Mouse (Mus musculus): ENCODE measurements at regions not wholly inside any gene's neighbourhood (a gene's known extent, or its start where the extent isn't known, plus 50 kb on each side); places are given as distances from the start of the nearest gene placed in this dataset.

DNA sequence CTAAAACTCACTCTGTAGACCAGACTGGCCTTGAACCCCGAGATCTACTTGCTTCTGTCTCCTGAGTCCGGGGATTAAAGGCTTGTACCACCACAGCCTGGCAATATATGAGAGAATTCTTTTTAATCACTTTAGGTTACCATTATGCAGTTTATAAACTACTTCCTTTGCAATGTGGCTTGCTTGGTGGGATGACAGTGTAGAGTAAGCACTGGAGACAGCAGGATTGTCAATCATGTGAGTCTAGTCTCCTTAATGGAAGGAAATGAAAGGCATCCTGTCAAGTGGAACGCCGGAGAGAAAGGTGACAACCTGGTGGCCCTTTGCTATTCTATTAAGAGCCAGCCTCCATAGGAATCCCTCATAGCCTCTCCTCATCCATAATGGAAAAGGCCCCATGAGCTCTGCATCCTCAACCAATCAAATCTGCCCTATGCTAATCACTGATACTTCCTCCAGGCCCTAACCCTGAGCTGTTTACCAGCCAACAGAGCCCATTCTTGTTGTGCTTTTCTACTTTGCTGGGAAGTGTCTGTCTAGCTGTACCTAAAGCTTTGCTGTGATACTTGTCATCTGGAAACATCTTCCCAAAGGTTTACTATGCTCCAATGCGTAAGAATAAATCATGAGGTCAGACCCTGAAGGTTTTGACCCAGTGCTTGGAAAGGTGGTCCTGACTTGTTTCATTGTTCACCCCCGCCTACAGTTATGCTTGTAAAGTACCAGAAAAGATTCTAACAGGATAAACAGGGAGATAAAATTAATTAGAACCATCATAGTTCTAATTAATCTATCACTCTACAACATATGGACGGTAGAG lies 130.0 kb upstream of the Bank1 start:
- no peak overlapping the region for H3K4me3 ChIP-seq (ENCODE audit: insufficient read depth, poor library complexity, severe bottlenecking)
- TF ChIP-seq FOSL1 (IDR thresholded peaks at IDR 0.05; ENCODE audit: insufficient read depth, low read length, poor library complexity, severe bottlenecking) (no peak), CTCF (IDR thresholded peaks at IDR 0.05; ENCODE audit: control insufficient read depth, insufficient read depth, insufficient read length) (no peak), CEBPB (IDR thresholded peaks at IDR 0.05; ENCODE audit: low read depth) (no peak), MYOG (IDR thresholded peaks at IDR 0.05; ENCODE audit: control insufficient read depth, extremely low read depth, insufficient read length) (no peak), USF1 (IDR thresholded peaks at IDR 0.05; ENCODE audit: low read depth) (no peak)
- H3K79me2 ChIP-seq (ENCODE audit: control insufficient read depth, insufficient read depth), result no peaks in the 10 kb centered on the region
- no peak overlapping the region for H3ac ChIP-seq (ENCODE audit: control insufficient read depth, insufficient read length, low read depth)
- H3K79me3 ChIP-seq (ENCODE audit: low read depth), result no peaks in the 10 kb centered on the region
- H3K27me3 ChIP-seq (ENCODE audit: control insufficient read depth, insufficient read depth, insufficient read length), result no peaks in the 10 kb centered on the region
- no peaks in the 10 kb centered on the region for H3K36me3 ChIP-seq (ENCODE audit: control insufficient read depth, insufficient read depth)

DNA sequence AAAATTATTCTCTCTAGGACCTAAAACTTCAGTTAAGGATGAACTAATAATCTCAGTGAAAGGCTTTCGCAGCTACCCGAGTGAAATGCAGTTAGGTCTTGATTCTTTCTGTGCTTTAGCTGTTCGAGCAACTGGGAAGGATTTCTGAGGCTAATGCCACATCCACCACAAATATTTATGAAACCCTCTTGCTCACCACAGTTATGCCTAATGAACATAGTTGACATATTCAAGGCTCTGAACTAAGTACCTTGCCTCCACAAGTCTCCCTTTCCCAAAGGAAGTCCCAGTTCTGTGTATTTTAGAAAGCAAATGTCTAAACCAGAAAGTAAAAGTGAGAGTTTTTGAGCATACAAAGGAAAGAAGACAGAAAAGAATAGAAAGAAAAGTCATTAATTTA lies 129.1 kb upstream of the Bank1 start:
- Histone ChIP-seq H3K4me3 (ENCODE audit: insufficient read depth, poor library complexity, severe bottlenecking) (no peak overlapping the region), H3K79me3 (ENCODE audit: low read depth) (no peaks in the 10 kb centered on the region), H3ac (ENCODE audit: control insufficient read depth, insufficient read length, low read depth) (no peak overlapping the region), H3K79me2 (ENCODE audit: control insufficient read depth, insufficient read depth) (no peaks in the 10 kb centered on the region), H3K27me3 (ENCODE audit: control insufficient read depth, insufficient read depth, insufficient read length) (no peaks in the 10 kb centered on the region), H3K36me3 (ENCODE audit: control insufficient read depth, insufficient read depth) (no peaks in the 10 kb centered on the region)
- no peak for TF ChIP-seq FOSL1 (IDR thresholded peaks at IDR 0.05; ENCODE audit: insufficient read depth, low read length, poor library complexity, severe bottlenecking)
- no peak for TF ChIP-seq CEBPB (IDR thresholded peaks at IDR 0.05; ENCODE audit: low read depth)
- TF ChIP-seq MAX (IDR thresholded peaks at IDR 0.05), result no peak
- no peak for TF ChIP-seq MYOD1 (IDR thresholded peaks at IDR 0.05; ENCODE audit: control insufficient read depth, insufficient read length, low read depth)
- TF ChIP-seq MYOG (IDR thresholded peaks at IDR 0.05; ENCODE audit: control insufficient read depth, extremely low read depth, insufficient read length), result no peak
- no peak for TF ChIP-seq USF1 (IDR thresholded peaks at IDR 0.05; ENCODE audit: low read depth)

DNA sequence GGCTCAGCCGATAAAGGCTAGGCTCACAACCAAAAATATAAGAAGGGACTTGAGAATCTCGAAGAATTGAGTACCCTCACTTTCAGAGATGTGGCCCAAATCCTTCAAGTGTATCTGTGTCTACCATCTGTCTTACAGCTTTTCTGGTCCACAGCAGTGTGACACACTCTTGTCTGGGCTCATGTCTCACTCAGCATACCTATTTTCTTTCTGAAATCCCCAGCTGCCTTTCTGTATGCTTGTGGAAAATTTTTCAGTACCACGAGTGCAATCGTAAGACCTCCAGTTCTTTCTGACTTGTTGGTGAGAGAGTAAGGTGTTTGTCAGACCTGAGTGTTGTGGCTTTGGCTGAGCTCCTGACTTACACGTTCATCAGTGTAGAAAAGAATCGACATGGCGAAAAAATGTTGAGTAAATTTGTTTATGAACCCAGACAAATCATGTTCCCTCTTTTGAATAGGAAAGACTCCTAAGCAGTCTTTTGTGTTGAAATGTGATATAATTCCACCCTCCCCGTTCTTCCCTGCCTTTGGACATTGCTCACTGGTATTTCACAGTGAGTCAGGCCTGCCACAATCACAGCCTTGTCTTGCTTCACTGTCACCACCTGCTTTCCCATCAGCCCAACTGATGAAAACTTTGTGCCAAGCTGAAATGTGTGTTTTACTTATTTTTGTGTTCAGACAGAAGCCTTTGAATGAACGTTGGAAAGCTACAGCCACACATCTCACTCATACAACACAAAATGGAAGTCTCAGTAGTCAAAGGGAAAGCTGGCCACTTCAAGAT lies 125.3 kb upstream of the Bank1 start:
- H3K27me3 ChIP-seq (ENCODE audit: control insufficient read depth, insufficient read depth, insufficient read length), result no peaks in the 10 kb centered on the region

DNA sequence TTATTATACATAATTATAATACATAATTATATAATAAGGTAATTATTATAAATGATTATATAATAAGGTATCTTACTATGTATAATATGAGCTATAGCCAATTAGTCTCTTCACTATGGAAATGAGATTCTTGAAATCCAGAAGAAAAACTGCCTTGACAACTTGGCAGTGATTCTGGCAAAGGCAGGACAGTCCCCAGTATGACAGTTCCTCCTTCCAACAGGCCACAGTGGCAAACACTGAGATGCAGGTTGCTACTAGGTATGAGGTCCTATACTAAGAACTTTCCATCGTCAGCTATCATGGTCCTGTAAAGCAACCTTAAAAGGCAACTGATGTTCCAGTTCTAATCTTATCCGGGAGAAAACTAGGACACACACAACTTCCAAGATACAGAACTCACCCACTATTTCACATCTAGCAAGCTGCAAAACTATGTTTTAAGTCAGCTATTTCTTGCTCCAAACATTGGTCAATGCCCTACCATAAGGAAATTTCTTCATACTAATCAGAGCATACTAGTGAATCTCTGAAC lies 124.6 kb upstream of the Bank1 start:
- Histone ChIP-seq H3K79me2 (ENCODE audit: control insufficient read depth, insufficient read depth) (no peaks in the 10 kb centered on the region), H3K36me3 (ENCODE audit: control insufficient read depth, insufficient read depth) (no peaks in the 10 kb centered on the region), H3K27me3 (ENCODE audit: control insufficient read depth, insufficient read depth, insufficient read length) (no peaks in the 10 kb centered on the region), H3K4me3 (ENCODE audit: insufficient read depth, poor library complexity, severe bottlenecking) (no peak overlapping the region), H3ac (ENCODE audit: control insufficient read depth, insufficient read length, low read depth) (no peak overlapping the region), H3K79me3 (ENCODE audit: low read depth) (no peaks in the 10 kb centered on the region)
- TF ChIP-seq MYOD1 (IDR thresholded peaks at IDR 0.05; ENCODE audit: control insufficient read depth, insufficient read length, low read depth), result no peak
- TF ChIP-seq MYOG (IDR thresholded peaks at IDR 0.05; ENCODE audit: control insufficient read depth, extremely low read depth, insufficient read length), result no peak
- no peak for TF ChIP-seq MAX (IDR thresholded peaks at IDR 0.05)
- no peak for TF ChIP-seq CTCF (IDR thresholded peaks at IDR 0.05; ENCODE audit: control insufficient read depth, insufficient read depth, insufficient read length)
- no peak for TF ChIP-seq USF1 (IDR thresholded peaks at IDR 0.05; ENCODE audit: low read depth)
- TF ChIP-seq CEBPB (IDR thresholded peaks at IDR 0.05; ENCODE audit: low read depth), result no peak

More for the DNA sequence above, 125.3 kb upstream of the Bank1 start:
- no peaks in the 10 kb centered on the region for H3K79me3 ChIP-seq (ENCODE audit: low read depth)
- H3K4me3 ChIP-seq (ENCODE audit: insufficient read depth, poor library complexity, severe bottlenecking), result no peak overlapping the region
- no peaks in the 10 kb centered on the region for H3K79me2 ChIP-seq (ENCODE audit: control insufficient read depth, insufficient read depth)
- no peak overlapping the region for H3ac ChIP-seq (ENCODE audit: control insufficient read depth, insufficient read length, low read depth)
- TF ChIP-seq MYOG (IDR thresholded peaks at IDR 0.05; ENCODE audit: control insufficient read depth, extremely low read depth, insufficient read length), result no peak
- TF ChIP-seq CEBPB (IDR thresholded peaks at IDR 0.05; ENCODE audit: low read depth), result peak; percentile 77
- peak; percentile 24 for TF ChIP-seq FOSL1 (IDR thresholded peaks at IDR 0.05; ENCODE audit: insufficient read depth, low read length, poor library complexity, severe bottlenecking)
- peak; percentile 43 for TF ChIP-seq MAX (IDR thresholded peaks at IDR 0.05)
- no peak for TF ChIP-seq USF1 (IDR thresholded peaks at IDR 0.05; ENCODE audit: low read depth)
- TF ChIP-seq CTCF (IDR thresholded peaks at IDR 0.05; ENCODE audit: control insufficient read depth, insufficient read depth, insufficient read length), result no peak
- peak; percentile 82 for TF ChIP-seq MYOD1 (IDR thresholded peaks at IDR 0.05; ENCODE audit: control insufficient read depth, insufficient read length, low read depth)
- no peaks in the 10 kb centered on the region for H3K36me3 ChIP-seq (ENCODE audit: control insufficient read depth, insufficient read depth)

DNA sequence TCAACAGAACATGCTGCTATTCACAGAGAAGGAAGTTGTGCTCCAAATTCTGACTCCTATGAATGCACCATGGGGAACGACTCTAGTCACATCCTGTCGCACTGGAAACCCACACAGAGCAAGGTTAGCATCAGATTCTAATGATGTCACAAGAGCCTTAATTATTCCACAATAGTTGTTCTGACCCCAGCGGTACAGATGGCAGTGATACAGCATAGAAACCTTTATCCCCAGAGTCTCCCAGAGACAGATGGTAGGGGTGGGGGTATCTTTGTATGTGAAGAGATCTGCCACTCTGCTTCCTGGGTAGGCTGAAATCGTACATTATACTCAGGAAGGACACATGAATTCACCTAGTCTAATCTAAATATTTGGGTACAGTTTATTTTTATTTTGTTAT lies 123.5 kb upstream of the Bank1 start:
- Histone ChIP-seq H3K36me3 (ENCODE audit: control insufficient read depth, insufficient read depth) (no peaks in the 10 kb centered on the region), H3K27me3 (ENCODE audit: control insufficient read depth, insufficient read depth, insufficient read length) (no peaks in the 10 kb centered on the region), H3K4me3 (ENCODE audit: insufficient read depth, poor library complexity, severe bottlenecking) (no peak overlapping the region), H3ac (ENCODE audit: control insufficient read depth, insufficient read length, low read depth) (no peak overlapping the region), H3K79me2 (ENCODE audit: control insufficient read depth, insufficient read depth) (no peaks in the 10 kb centered on the region), H3K79me3 (ENCODE audit: low read depth) (no peaks in the 10 kb centered on the region)
- no peak for TF ChIP-seq USF1 (IDR thresholded peaks at IDR 0.05; ENCODE audit: low read depth)
- TF ChIP-seq MYOG (IDR thresholded peaks at IDR 0.05; ENCODE audit: control insufficient read depth, extremely low read depth, insufficient read length), result no peak
- TF ChIP-seq MYOD1 (IDR thresholded peaks at IDR 0.05; ENCODE audit: control insufficient read depth, insufficient read length, low read depth), result no peak
- TF ChIP-seq MAX (IDR thresholded peaks at IDR 0.05), result no peak
- TF ChIP-seq CEBPB (IDR thresholded peaks at IDR 0.05; ENCODE audit: low read depth), result no peak
- no peak for TF ChIP-seq CTCF (IDR thresholded peaks at IDR 0.05; ENCODE audit: control insufficient read depth, insufficient read depth, insufficient read length)
- TF ChIP-seq FOSL1 (IDR thresholded peaks at IDR 0.05; ENCODE audit: insufficient read depth, low read length, poor library complexity, severe bottlenecking), result no peak

Data from C2C12 (cell line).